Mouse (Mus musculus) C3H10T1/2 (cell line): ENCODE results near the gene Zfp780b. TPM values are rescaled to one million over a fixed set of nuclear protein-coding genes. Genes with fewer than 3 reads are reported as not detected.

Experiments used
- polyA plus RNA-seq, 2 experiments: library from polyadenylated mRNA; unstranded; fragments of >200 nt; fragmentation: generic; extraction: Trizol; gene quantifications; one replicate each; pipeline ENCODE4 v1.2.1; 2012; ENCODE audit warnings: missing spikeins in 2 of 2

Zfp780b gene
- 1 to 10 TPM in 1 of 2 experiments, under 1 TPM in 1; 0.14 to 1.9 TPM for polyA plus RNA-seq

DNA sequence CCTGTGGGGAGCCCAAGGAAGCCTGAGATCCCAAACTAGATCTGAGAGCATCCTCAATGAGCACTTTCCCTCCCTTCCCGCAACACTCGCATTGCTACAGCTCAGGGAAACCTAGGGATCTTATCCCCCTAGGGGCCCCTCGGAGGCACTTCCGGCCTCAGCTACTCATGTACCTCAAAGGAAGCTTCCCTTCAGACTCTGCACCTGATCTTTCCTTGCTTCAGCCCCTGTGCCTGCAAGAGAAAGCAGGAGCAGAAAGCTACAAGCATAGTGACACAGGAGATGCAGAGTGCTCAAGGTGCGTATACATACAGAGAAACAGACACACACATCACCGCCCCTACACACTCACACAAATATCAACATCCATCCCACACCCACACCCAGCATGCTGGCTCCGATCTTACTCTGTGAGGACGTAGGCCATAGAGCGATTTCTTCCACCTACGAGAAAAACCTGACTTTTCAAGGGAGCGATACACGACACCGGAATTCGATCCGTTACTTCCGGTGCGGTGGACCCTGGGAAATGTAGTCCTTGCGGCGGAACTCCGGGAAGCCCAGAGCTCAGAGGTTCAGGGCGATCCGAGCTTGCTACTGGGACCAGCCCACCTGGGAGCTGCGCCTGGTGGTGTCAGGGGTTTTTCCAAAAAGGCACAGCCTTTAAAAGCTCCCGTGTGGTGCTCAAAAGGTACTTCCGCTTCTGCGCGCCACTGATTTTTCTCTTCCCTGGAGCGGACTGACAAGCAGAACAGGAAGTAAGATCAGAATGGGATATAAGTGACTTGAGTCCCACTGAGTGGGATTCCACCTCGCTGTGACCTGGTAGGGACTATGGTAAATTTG is at the start of gene Zfp780b:
Gene Zfp780b (minus strand): TSS at position 489 of the 846 bp plus-strand sequence.

DNA sequence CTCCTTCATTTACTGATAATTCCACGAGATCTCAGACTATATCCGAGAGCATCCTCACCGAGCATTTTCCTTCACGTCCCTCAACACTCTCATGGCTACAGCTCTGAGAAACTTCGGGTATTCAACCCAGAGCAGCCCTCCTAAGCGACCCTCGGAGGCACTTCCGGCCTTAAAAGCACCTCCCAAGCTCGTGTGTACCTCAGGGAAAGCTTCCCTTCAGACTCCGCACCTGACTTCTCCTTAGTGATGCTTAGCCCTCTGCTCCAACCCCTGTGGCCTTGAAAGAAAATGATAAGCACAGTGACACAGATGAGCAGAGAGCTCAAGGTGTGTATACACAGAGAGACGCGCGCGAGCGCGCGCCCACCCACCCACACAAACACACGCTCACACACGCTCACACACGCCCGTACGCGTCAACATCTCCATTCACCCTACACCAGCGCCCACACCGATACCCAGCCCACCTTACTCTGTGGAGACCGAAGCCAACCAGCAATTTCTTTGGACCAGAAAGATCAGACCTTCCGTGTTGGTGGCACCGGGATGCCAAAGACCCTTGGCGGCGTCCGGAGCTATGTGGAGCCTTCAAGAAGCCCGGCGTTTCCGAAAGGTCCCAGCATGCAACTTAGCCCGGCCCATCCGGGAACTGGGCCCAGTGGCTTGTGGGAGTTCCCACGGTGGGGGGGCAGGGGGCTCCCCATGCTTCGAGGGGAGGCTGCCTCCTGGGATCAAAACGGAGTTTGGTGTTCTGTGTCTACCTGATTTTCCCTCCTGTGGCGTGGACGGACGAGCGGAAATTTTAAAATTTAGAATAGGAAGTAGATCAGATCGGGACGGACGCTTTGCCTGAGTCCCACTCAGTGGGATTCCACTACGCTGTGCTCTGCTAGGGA is 34.8 kb upstream of the Zfp780b start, which contains the start of gene Zfp850:
Gene Zfp850 (minus strand): TSS at position 567 of the 896 bp plus-strand sequence.

DNA sequence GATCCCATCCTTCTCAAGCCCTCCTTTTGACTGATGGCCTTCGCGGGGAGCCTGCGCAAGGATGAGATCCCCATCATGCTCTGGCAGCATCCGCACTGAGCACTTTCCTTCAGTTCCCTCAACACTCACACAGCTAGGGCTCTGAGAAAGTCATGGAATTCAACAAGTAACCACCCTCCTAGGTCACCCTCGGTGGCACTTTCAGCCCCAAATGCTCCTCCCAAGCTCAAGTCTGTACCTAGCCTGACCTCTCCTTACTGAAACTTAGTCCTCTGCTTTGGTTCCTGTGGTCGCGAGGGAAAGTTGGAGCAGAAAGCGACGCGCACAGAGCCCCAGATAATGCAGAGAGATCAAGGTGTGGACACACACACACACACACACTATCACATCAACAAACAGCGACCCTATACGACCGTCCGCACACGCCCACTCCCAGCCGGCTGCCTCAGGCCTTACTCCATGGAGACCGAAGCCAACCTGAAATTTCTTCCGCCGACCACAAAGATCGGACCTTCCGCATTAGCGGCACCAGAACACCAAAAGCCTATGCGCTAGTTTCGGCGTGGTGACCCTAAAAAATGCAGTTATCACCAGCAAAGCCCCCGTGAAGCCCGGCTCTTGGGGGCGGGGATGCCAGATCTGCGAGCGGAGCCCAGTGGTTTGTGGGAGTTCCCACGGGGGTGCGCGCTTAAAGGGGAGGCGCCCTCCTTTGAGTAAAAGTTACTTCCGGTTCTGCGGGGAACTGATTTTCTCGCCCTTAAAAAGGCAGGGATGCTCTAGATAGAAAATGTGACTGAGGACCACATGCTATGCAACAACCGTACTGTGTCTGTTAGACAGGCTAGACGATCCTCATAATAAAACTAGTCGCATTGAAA is 49.9 kb downstream of the Zfp780b start, which contains the start of gene Zfp974:
Gene Zfp974 (minus strand): TSS at position 643 of the 878 bp plus-strand sequence.

Other genes with a start within 250 kb of the Zfp780b start
- gene Zfp60, start 247.8 kb downstream of the Zfp780b start, polyA plus RNA-seq, result 1 to 10 TPM in 1 of 2 experiments, under 1 TPM in 1; 0.19 to 2.0 TPM
- gene Zfp626, start 172.0 kb downstream of the Zfp780b start, polyA plus RNA-seq, result under 1 TPM; 0.07 to 0.97 TPM
- 1 to 10 TPM in 1 of 2 experiments, under 1 TPM in 1; 0.07 to 1.4 TPM for gene Zfp59, start 140.6 kb downstream of the Zfp780b start, polyA plus RNA-seq
- gene Zfp607a, start 121.6 kb downstream of the Zfp780b start, polyA plus RNA-seq, result under 1 TPM; 0.04 to 0.78 TPM
- gene Zfp974, start 49.7 kb downstream of the Zfp780b start, polyA plus RNA-seq, result 1 to 10 TPM in 1 of 2 experiments, under 1 TPM in 1; 0.29 to 2.0 TPM
- gene Zfp850, start 34.9 kb upstream of the Zfp780b start, polyA plus RNA-seq, result under 1 TPM; 0.01 to 0.13 TPM
- 100 to 1,000 TPM; 122 to 215 TPM for gene Psmc4, start 70.9 kb upstream of the Zfp780b start, polyA plus RNA-seq
- under 1 TPM in 1 of 2 experiments, not detected in 1; 0.02 TPM for gene Fcgbp, start 92.1 kb upstream of the Zfp780b start, polyA plus RNA-seq
- 1 to 10 TPM in 1 of 2 experiments, under 1 TPM in 1; 0.07 to 1.5 TPM for gene 9530053A07Rik, start 150.3 kb upstream of the Zfp780b start, polyA plus RNA-seq
- 100 to 1,000 TPM in 1 of 2 experiments, 10 to 100 TPM in 1; 97.0 to 392 TPM for gene Fbl, start 190.5 kb upstream of the Zfp780b start, polyA plus RNA-seq
- gene Dyrk1b, start 200.3 kb upstream of the Zfp780b start, polyA plus RNA-seq, result 10 to 100 TPM in 1 of 2 experiments, 1 to 10 TPM in 1; 6.2 to 27.4 TPM